Mouse (Mus musculus): Measurements from ENCODE around the gene Wwc2.

DNA sequence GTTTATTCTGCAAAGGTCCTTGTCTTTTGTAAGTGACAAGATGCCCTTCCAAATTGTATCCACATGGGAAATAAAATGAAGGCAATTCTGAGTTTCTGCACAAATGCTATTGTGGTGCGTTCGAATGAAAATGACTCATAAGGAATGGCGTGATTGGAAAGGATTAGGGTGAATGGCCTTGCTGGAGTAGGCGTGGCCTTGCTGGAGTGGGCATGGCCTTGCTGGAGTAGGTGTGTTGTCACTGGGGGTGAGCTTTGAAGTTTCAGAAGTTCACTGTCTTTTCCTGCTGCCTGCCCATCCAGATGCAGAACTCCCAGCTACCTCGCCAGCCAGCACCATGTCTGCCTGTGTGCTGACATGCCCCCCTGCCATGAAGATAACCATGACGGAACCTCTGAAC is 23.7 kb upstream of the Wwc2 start:
- no peak for TF ChIP-seq POLR2A (IDR thresholded peaks at IDR 0.05; ENCODE audit: borderline replicate concordance, low read depth, low read length)
- no peak for TF ChIP-seq CTCF (IDR thresholded peaks at IDR 0.05; ENCODE audit: low read depth, low read length)
